Mouse (Mus musculus) liver, adult 2 months (tissue): Measurements from ENCODE around the gene Psmb6. TPM values are rescaled to one million over a fixed set of nuclear protein-coding genes. Genes with fewer than 3 reads are reported as not detected.
A peak's percentile ranks its signal among the peaks of the same experiment; 100 is the strongest.
"Not testable (repeated sequence)": the region's sequence is repeated elsewhere in the genome, so short reads cannot be mapped to it uniquely, and the experiment has no call there.

Source experiments
- DNase-seq: peaks from one replicate; pipeline ENCODE4 v3.0.0-alpha.2; 2011; ENCODE audit warnings: low read depth, low spot score; ENCODE audit errors: extremely low read depth
- H3K27ac ChIP-seq: fragments of 200-500 bp; replicated peaks from 2 replicates; pipeline ENCODE4 v1.5.1; 2012; ENCODE audit warnings: low read depth, mild to moderate bottlenecking, control low read depth, inconsistent platforms, low read length; ENCODE audit not compliant: insufficient read depth
- H3K27me3 ChIP-seq: fragments of 200-500 bp; 2 replicates; pipeline ENCODE4 v1.6.1; 2012; ENCODE audit warnings: mild to moderate bottlenecking, moderate library complexity, low read length, inconsistent platforms; ENCODE audit not compliant: control insufficient read depth, insufficient read depth
- H3K36me3 ChIP-seq: fragments of 200-500 bp; 2 replicates; pipeline ENCODE4 v1.6.1; 2012; ENCODE audit warnings: low read length, inconsistent platforms; ENCODE audit not compliant: control insufficient read depth, insufficient read depth
- H3K4me1 ChIP-seq: fragments of 200-500 bp; 2 replicates; pipeline ENCODE4 v1.6.1; 2011; ENCODE audit warnings: low read length; ENCODE audit not compliant: control insufficient read depth, insufficient read depth
- H3K4me3 ChIP-seq: fragments of 200-500 bp; 2 replicates; pipeline ENCODE4 v1.5.1; 2011; ENCODE audit warnings: low read depth, mild to moderate bottlenecking, control low read depth, low read length, moderate library complexity; ENCODE audit not compliant: insufficient read depth
- H3K79me2 ChIP-seq: fragments of 200-500 bp; 2 replicates; pipeline ENCODE4 v1.6.1; 2012; ENCODE audit warnings: inconsistent platforms, mild to moderate bottlenecking, low read length, moderate library complexity; ENCODE audit not compliant: control insufficient read depth, insufficient read depth
- H3K9ac ChIP-seq: fragments of 200-500 bp; 2 replicates; pipeline ENCODE4 v1.6.1; 2012; ENCODE audit warnings: low read depth, mild to moderate bottlenecking, control low read depth, inconsistent platforms, low read length
- CTCF ChIP-seq: fragments of 200-500 bp; IDR thresholded peaks from 2 replicates; pipeline ENCODE4 v1.5.1; 2011; ENCODE audit warnings: low read depth, low read length, control low read depth
- POLR2A ChIP-seq: fragments of 200-500 bp; IDR thresholded peaks from 2 replicates; pipeline ENCODE4 v1.6.1; 2011; ENCODE audit warnings: low read length, control low read depth; ENCODE audit not compliant: insufficient read depth; ENCODE audit errors: extremely low read depth
- WGBS: fragments of 180-500 bp; shearing (Covaris S2); methylation state at CpG from one replicate; pipeline ENCODE4 v1.1.7; 2018; 5-methylcytosine and 5-hydroxymethylcytosine counted together
- polyA plus RNA-seq: library from polyadenylated mRNA; depleted of rRNA; stranded (reverse); fragments of >200 nt; gene quantifications from 2 replicates; pipeline ENCODE4 v1.2.3, GENCODE M21; 2012
- total RNA-seq: library from RNA; depleted of rRNA; stranded (reverse); fragments of >200 nt; gene quantifications from 2 replicates; pipeline ENCODE4 v1.2.3, GENCODE M21; 2014

The Psmb6 gene
- total and polyA plus RNA-seq, 2 experiments: 298 to 312 TPM

DNA sequence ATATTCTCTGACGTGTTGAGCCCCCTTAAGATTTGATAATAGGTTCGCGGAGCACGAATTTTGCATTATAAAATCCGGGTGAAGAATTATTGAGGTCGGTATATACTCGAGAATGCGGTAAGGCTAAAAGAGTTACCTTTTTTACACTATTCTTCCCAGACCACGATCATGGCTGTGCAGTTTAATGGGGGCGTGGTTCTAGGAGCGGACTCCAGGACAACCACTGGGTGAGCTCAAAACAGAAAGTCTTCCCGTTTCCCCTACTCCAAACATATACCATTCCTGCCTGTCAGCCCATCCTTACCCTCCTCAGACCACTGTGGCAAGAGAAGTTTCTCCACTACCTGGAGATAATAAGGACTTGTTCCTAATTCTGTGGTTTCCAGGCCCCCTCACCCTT is 559 bp downstream of the Psmb6 start:
- 1% methylated on average over 12 of the region's 12 CpGs for WGBS
- no peak for DNase-seq
- H3K79me2 ChIP-seq: no peaks in the 10 kb centered on the region; the same call in 1 of the 2 replicates

DNA sequence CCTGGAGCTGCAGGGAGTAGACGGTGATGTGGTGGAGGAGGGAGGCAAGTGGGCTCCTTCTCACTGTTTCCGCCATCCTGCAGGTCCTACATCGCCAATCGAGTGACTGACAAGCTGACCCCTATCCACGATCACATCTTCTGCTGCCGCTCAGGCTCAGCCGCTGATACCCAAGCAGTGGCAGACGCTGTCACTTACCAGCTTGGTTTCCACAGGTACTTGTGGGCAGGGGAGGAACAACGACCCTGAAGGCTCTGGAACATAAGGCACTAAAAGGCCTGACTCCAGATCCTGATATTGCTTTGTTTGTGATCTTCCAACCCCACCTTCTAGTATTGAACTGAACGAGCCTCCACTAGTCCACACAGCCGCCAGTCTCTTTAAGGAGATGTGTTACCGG is 1.0 kb downstream of the Psmb6 start:
- Histone ChIP-seq H3K79me2 (no peaks in the 10 kb centered on the region; the same call in 1 of the 2 replicates), H3K4me1 (peaks cover 9% of the 10 kb centered on the region), H3K9ac (no peak overlapping the region), H3K4me3 (no peak overlapping the region), H3K27me3 (no peaks in the 10 kb centered on the region), H3K36me3 (peaks cover 16% of the 10 kb centered on the region), H3K27ac (no peak overlapping the region)
- WGBS: 87% methylated on average over 12 of the region's 12 CpGs
- no peak for TF ChIP-seq POLR2A
- TF ChIP-seq CTCF: no peak
- no peak for DNase-seq

More for the DNA sequence above, 559 bp downstream of the Psmb6 start:
- H3K4me1 ChIP-seq: peaks cover 11% of the 10 kb centered on the region
- peak overlapping the region; percentile 72 for H3K4me3 ChIP-seq
- H3K36me3 ChIP-seq: peaks cover 16% of the 10 kb centered on the region
- no peaks in the 10 kb centered on the region for H3K27me3 ChIP-seq
- no peak for TF ChIP-seq CTCF
- TF ChIP-seq POLR2A: no peak
- H3K9ac ChIP-seq: peak overlapping the region; percentile 83
- no peak overlapping the region for H3K27ac ChIP-seq

DNA sequence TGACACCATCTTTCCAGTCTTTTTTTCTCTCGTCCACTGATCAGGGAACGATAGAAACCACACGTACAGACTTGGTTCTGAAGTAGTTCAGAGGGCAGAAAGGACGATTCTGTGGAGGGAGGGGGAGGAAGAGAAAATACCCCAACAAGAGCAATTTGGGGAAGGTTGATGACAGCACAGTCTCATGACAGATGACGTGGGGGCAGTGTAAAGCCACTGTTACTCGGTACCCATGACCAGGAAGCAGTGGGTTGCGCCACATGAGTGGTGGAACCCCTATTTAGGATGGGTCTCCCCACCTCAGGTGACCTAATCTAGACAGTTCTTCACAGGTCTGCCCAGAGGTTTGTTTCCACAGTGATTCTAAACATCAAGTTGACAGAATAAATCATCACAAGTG is 3.4 kb downstream of the Psmb6 start:
- Histone ChIP-seq H3K27ac (no peak overlapping the region), H3K79me2 (no peaks in the 10 kb centered on the region; the same call in 1 of the 2 replicates), H3K36me3 (peaks cover 16% of the 10 kb centered on the region), H3K4me3 (no peak overlapping the region), H3K9ac (no peak overlapping the region), H3K27me3 (no peaks in the 10 kb centered on the region), H3K4me1 (peaks cover 5% of the 10 kb centered on the region)
- WGBS: 83% methylated on average over 7 of the region's 7 CpGs
- DNase-seq: no peak
- TF ChIP-seq POLR2A (no peak), CTCF (no peak)

DNA sequence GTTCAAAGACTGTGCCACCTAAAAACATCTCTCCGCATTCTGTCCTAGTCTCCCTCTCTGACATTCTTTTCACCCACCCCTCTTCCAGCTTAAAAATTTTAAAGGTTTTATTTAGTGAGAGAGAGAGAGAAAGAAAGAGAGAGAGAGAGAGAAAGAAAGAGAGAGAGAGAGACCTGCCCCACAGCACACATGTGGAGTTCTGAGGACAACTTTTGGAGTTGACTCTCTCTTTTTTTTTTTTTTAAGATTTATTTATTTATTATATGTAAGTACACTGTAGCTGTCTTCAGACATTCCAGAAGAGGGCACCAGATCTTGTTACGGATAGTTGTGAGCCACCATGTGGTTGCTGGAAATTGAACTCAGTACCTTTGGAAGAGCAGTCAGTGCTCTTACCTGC is 5.9 kb downstream of the Psmb6 start:
- H3K4me1 ChIP-seq, H3K4me3 ChIP-seq, H3K27ac ChIP-seq, H3K9ac ChIP-seq, H3K79me2 ChIP-seq, H3K27me3 ChIP-seq, DNase-seq: not testable (repeated sequence)
- H3K36me3 ChIP-seq: peaks cover 16% of the 10 kb centered on the region
- 78% methylated on average over 2 of the region's 2 CpGs for WGBS

DNA sequence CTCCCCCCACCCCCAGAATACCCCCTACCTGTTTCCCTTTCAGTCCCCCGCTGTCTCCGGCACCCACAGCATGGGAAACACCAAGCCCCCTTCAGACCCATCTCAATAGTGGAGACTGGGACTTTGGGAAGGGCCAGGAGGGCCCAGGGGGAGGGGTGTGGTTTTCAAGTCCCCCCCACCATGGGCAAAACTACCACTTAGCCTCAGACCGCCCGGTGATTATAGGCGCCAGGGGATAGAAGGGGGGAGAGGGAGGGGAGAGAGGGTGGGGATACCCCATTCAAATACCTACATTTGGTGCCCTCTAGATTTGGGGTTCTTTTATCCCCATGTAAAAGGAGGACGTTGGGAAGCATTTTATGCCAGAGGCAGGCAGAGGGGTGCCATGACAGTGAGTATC is 7.7 kb downstream of the Psmb6 start, which contains the start of gene Gm40193:
Gm40193 (minus strand) TSS at position 101 of the 400 bp plus-strand sequence.
- Histone ChIP-seq H3K27me3 (no peaks in the 10 kb centered on the region), H3K4me1 (no peaks in the 10 kb centered on the region), H3K9ac (no peak within 1 kb of the TSS), H3K4me3 (no peak within 1 kb of the TSS), H3K27ac (no peak within 1 kb of the TSS), H3K79me2 (no peaks in the 10 kb centered on the region), H3K36me3 (peaks cover 6% of the 10 kb centered on the region; the same call in 1 of the 2 replicates)
- WGBS: 88% methylated on average over 6 of the region's 6 CpGs
- TF ChIP-seq CTCF: no peak
- TF ChIP-seq POLR2A: no peak
- no peak for DNase-seq

DNA sequence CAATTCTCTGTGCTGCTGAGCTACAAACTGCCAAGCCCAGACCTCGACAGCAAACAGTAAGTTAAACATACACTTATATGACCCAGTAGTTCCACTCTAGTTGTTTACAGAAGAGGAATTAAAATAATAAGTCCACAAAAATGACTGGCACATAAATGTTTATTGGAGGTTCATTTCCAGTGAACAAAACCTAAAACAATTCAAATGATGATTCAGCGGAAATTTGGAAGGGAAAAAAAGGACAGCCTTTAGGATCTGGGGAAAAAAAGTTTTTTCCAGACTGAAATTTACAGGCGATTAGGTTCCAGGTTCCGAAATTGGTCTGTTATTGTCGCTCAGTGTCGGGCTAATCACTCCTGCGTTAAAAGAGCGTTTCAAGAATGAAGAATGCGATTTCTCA is 14.3 kb downstream of the Psmb6 start:
- peak overlapping the region; percentile 75 for H3K4me3 ChIP-seq
- peaks cover 4% of the 10 kb centered on the region; the same call in 1 of the 2 replicates for H3K4me1 ChIP-seq
- H3K9ac ChIP-seq: peak overlapping the region; percentile 74
- no peaks in the 10 kb centered on the region for H3K36me3 ChIP-seq
- H3K27ac ChIP-seq: 0 out of 2 replicates have a peak overlapping the region, but pooled peaks have one; percentile 17
- H3K79me2 ChIP-seq: no peaks in the 10 kb centered on the region
- peak; percentile 52 for DNase-seq
- no peaks in the 10 kb centered on the region for H3K27me3 ChIP-seq
- TF ChIP-seq CTCF (no peak), POLR2A (no peak)
- WGBS: 4% methylated on average over 9 of the region's 9 CpGs
